Mouse (Mus musculus) limb, embryonic 15.5 days (tissue): Measurements from ENCODE around the gene Pds5a. TPM values are rescaled to one million over a fixed set of nuclear protein-coding genes. Genes with fewer than 3 reads are reported as not detected.

Experiments
- ATAC-seq: fragments of 200-750 bp; cut with Nextera tagmentation; 2 replicates; pipeline ENCODE4 v1.8.0; 2017; ENCODE audit warnings: low read depth, moderate TSS enrichment; ENCODE audit not compliant: insufficient number of reproducible peaks, low FRiP score, low TSS enrichment
- H3K27ac ChIP-seq: fragments of 300-500 bp; sonication (generic); 2 replicates; pipeline ENCODE4 v1.5.1; 2015; ENCODE audit warnings: moderate library complexity, mild to moderate bottlenecking, inconsistent platforms
- H3K27me3 ChIP-seq: fragments of 300-500 bp; sonication (generic); 2 replicates; pipeline ENCODE4 v1.6.1; 2015; ENCODE audit warnings: inconsistent platforms
- H3K36me3 ChIP-seq: fragments of 300-500 bp; sonication (generic); 2 replicates; pipeline ENCODE4 v1.6.1; 2015; ENCODE audit warnings: inconsistent platforms
- H3K4me1 ChIP-seq: fragments of 300-500 bp; sonication (generic); 2 replicates; pipeline ENCODE4 v1.6.1; 2015; ENCODE audit warnings: inconsistent platforms
- H3K4me2 ChIP-seq: fragments of 300-500 bp; sonication (generic); 2 replicates; pipeline ENCODE4 v1.6.1; 2015; ENCODE audit warnings: mild to moderate bottlenecking, inconsistent platforms
- H3K4me3 ChIP-seq: fragments of 300-500 bp; sonication (generic); 2 replicates; pipeline ENCODE4 v1.5.1; 2015; ENCODE audit warnings: mild to moderate bottlenecking, inconsistent platforms
- H3K9ac ChIP-seq: fragments of 300-500 bp; sonication (generic); 2 replicates; pipeline ENCODE4 v1.6.1; 2015; ENCODE audit warnings: inconsistent platforms
- H3K9me3 ChIP-seq: fragments of 300-500 bp; sonication (generic); 2 replicates; pipeline ENCODE4 v1.6.1; 2016; ENCODE audit warnings: inconsistent platforms
- WGBS: fragments of 180-500 bp; shearing (Covaris S2); methylation state at CpG from one replicate; pipeline ENCODE4 v1.1.7; 2015; 5-methylcytosine and 5-hydroxymethylcytosine counted together
- polyA plus RNA-seq: library from polyadenylated mRNA; unstranded; fragments of >200 nt; fragmentation: Nextera tagmentation; extraction: Ambion mirVana; gene quantifications from 2 replicates; pipeline ENCODE4 v1.2.1, GENCODE M21; 2015

The Pds5a gene
- polyA plus RNA-seq, 1 experiment from 2014 or later = 54.2 TPM

DNA sequence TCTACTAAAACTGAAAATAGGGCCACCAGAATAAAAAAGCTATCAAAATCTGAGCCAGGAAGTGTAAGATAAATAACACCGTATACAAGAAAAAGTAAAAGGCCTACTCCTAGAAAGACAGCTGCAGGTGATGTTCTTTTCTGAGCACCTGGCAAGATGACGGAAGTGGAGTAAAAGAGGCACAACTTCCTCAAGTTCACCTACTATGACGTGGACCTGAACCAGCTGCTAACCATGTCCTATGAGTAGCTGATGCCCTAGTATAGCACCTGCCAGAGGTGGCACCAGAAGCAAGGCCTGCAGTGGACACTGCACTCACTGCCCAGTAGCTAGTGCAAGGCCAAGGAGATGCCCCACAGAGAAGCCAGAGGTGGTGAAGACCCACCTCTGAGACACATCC, 9.3 kb downstream of the Pds5a start:
- Histone ChIP-seq H3K4me2 (no peak overlapping the region), H3K9ac (no peak overlapping the region), H3K4me1 (0 out of 2 replicates have a peak, but pooled peaks cover 4% of the 10 kb centered on the region), H3K27ac (no peak overlapping the region), H3K4me3 (no peak overlapping the region), H3K9me3 (no peaks in the 10 kb centered on the region), H3K27me3 (no peaks in the 10 kb centered on the region), H3K36me3 (peaks cover 23% of the 10 kb centered on the region; the same call in 1 of the 2 replicates)
- 87% methylated on average over 3 of the region's 3 CpGs for WGBS
- no peak for ATAC-seq

DNA sequence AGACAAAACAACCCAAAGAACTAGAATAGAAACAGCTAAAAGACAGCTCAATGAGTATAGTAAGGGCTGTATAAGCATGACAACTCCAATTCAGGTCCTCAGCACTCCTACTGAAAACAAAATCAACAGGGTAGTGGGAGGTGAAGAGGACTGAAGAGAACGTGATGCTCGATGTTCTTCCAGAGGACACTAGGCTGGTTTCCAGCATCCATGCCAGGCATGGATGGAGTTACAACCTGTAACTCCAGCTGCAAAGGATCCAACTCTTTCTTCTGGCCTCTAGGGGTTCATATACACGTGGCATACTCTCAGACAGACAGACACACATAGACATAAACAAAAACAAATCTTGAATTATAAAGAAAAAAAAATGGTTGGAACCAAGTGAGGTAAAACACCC, 11.3 kb downstream of the Pds5a start:
- Histone ChIP-seq H3K4me2 (no peak overlapping the region), H3K4me3 (no peak overlapping the region), H3K36me3 (peaks cover 17% of the 10 kb centered on the region; the same call in 1 of the 2 replicates), H3K4me1 (0 out of 2 replicates have a peak, but pooled peaks cover 4% of the 10 kb centered on the region), H3K9ac (no peak overlapping the region), H3K9me3 (no peaks in the 10 kb centered on the region), H3K27ac (no peak overlapping the region), H3K27me3 (no peaks in the 10 kb centered on the region)
- ATAC-seq = no peak
- WGBS = 71% methylated on average over 3 of the region's 3 CpGs

- Histone ChIP-seq H3K9ac (no peak overlapping the region), H3K9me3 (no peaks in the 10 kb centered on the region), H3K4me1 (no peaks in the 10 kb centered on the region), H3K4me2 (no peak overlapping the region), H3K27ac (no peak overlapping the region), H3K4me3 (no peak overlapping the region), H3K36me3 (peaks cover 30% of the 10 kb centered on the region), H3K27me3 (no peaks in the 10 kb centered on the region)
- ATAC-seq = no peak
- WGBS = 89% methylated on average over 5 of the region's 5 CpGs
Observed at GRCm38 (mm10) chr5:65678826-65679225, 19.2 kb downstream of the Pds5a start.

DNA sequence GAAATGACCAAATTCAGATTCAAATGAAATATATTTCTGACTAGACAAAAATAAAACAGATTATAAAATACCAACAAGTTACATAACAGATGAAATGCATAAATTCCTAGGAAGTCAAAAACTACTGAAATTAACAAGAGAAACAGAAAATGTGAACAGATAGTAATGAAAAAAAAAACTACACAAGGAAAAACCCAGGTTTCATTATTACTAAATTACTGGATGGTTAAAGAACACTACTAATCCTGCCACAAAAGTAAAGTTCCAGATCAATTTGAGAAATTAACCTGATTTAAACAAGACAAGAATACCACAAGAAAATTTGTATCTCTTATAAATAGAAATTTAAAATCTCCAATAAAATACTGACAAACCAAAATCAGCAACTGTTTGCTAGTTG, 25.9 kb downstream of the Pds5a start:
- no peak overlapping the region for H3K9ac ChIP-seq
- no peaks in the 10 kb centered on the region for H3K9me3 ChIP-seq
- H3K4me1 ChIP-seq = no peaks in the 10 kb centered on the region
- peaks cover 32% of the 10 kb centered on the region for H3K36me3 ChIP-seq
- no peak overlapping the region for H3K27ac ChIP-seq
- H3K27me3 ChIP-seq = no peaks in the 10 kb centered on the region
- no peak overlapping the region for H3K4me2 ChIP-seq
- no peak overlapping the region for H3K4me3 ChIP-seq
- no peak for ATAC-seq

DNA sequence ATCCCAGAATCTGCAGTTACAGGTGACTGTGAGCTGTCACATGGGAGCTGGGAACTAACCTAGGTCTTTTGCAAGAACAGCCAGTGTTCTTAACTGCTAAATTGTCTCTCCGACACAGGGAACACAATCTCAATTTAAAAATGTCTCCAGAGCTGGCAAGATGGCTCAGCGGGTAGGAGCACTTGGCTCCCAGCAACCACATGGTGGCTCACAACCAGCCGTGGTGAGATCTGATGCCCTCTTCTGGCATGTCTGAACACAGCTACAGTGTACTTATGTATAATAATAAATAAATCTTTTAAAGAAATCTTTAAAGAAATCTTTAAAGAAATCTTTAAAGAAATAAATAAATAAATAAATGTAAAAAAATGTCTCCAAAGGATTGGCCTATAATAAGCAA, 30.4 kb downstream of the Pds5a start:
- Histone ChIP-seq H3K4me3 (no peak overlapping the region), H3K4me2 (no peak overlapping the region), H3K9me3 (no peaks in the 10 kb centered on the region), H3K9ac (no peak overlapping the region), H3K36me3 (0 out of 2 replicates have a peak, but pooled peaks cover 7% of the 10 kb centered on the region), H3K4me1 (no peaks in the 10 kb centered on the region), H3K27ac (no peak overlapping the region), H3K27me3 (no peaks in the 10 kb centered on the region)
- ATAC-seq = no peak
- 90% methylated on average over 3 of the region's 3 CpGs for WGBS

DNA sequence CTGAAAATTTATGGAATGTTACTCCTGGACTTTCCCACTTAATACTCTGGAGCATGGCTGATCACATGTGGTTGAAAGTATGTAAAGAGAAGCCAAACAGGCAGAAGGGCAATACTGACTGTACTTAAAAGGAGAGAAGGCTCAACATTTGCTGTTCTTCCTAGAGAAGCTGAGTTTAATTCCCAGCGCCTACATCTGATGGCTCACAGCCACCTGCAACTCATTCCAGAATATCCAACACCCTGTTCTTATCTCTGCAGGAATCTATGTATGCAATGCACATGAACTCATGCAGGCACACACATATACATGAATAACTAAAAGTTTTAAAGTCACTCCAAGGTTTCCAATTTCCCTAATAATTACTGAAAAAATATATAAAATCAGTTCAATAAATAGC, 32.7 kb downstream of the Pds5a start:
- Histone ChIP-seq H3K27ac (no peak overlapping the region), H3K4me3 (no peak overlapping the region), H3K36me3 (peaks cover 12% of the 10 kb centered on the region; the same call in 1 of the 2 replicates), H3K27me3 (no peaks in the 10 kb centered on the region), H3K4me2 (no peak overlapping the region), H3K9ac (no peak overlapping the region), H3K4me1 (no peaks in the 10 kb centered on the region), H3K9me3 (no peaks in the 10 kb centered on the region)
- ATAC-seq = no peak
- WGBS = 68% methylated on average over 1 of the region's 1 CpGs

GRCm38 (mm10) chr5:65661958-65662357, 36.1 kb downstream of the Pds5a start:
- ATAC-seq = no peak
- H3K36me3 ChIP-seq = peaks cover 9% of the 10 kb centered on the region
- no peaks in the 10 kb centered on the region for H3K9me3 ChIP-seq
- WGBS = 88% methylated on average over 2 of the region's 2 CpGs
- H3K4me1 ChIP-seq = no peaks in the 10 kb centered on the region
- no peak overlapping the region for H3K4me3 ChIP-seq
- no peaks in the 10 kb centered on the region for H3K27me3 ChIP-seq
- no peak overlapping the region for H3K4me2 ChIP-seq
- no peak overlapping the region for H3K27ac ChIP-seq
- no peak overlapping the region for H3K9ac ChIP-seq

GRCm38 (mm10) chr5:65653786-65654185, 44.3 kb downstream of the Pds5a start:
- Histone ChIP-seq H3K4me1 (no peaks in the 10 kb centered on the region), H3K9ac (no peak overlapping the region), H3K4me2 (no peak overlapping the region), H3K36me3 (peaks cover 49% of the 10 kb centered on the region), H3K9me3 (no peaks in the 10 kb centered on the region), H3K27ac (no peak overlapping the region), H3K27me3 (no peaks in the 10 kb centered on the region), H3K4me3 (no peak overlapping the region)
- ATAC-seq = no peak
- WGBS = 90% methylated on average over 5 of the region's 5 CpGs

DNA sequence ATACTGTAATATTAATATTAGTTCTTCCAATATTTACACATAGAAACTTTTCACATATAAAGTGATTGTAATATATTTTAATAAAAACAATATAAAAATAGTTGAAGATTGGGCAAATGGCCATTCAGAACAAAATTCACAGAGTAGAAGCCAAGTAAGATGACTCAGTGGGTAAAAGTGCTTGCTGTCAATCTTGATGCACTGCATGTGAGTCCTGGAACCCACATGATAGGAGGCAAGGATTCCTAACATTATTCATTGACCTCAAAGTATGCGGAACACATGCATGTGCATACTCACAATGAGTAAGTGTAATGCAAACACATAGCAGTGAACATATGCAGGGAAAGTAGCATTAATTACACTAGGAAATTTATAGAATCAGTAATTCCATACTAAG, 59.2 kb downstream of the Pds5a start:
- no peaks in the 10 kb centered on the region for H3K4me1 ChIP-seq
- peaks cover 54% of the 10 kb centered on the region for H3K36me3 ChIP-seq
- no peak overlapping the region for H3K4me3 ChIP-seq
- 93% methylated on average over 1 of the region's 1 CpGs for WGBS
- no peak overlapping the region for H3K27ac ChIP-seq
- no peak for ATAC-seq
- no peak overlapping the region for H3K9ac ChIP-seq
- H3K9me3 ChIP-seq = no peaks in the 10 kb centered on the region
- H3K4me2 ChIP-seq = no peak overlapping the region
- no peaks in the 10 kb centered on the region for H3K27me3 ChIP-seq

GRCm38 (mm10) chr5:65624340-65624739, 73.7 kb downstream of the Pds5a start:
- Histone ChIP-seq H3K27me3 (no peaks in the 10 kb centered on the region), H3K9ac (no peak overlapping the region), H3K4me3 (no peak overlapping the region), H3K4me1 (no peaks in the 10 kb centered on the region), H3K9me3 (no peaks in the 10 kb centered on the region), H3K36me3 (peaks cover 47% of the 10 kb centered on the region), H3K27ac (no peak overlapping the region), H3K4me2 (no peak overlapping the region)
- ATAC-seq = no peak

- no peak overlapping the region for H3K4me3 ChIP-seq
- no peaks in the 10 kb centered on the region for H3K27me3 ChIP-seq
- ATAC-seq = no peak
- 85% methylated on average over 9 of the region's 9 CpGs for WGBS
- peaks cover 54% of the 10 kb centered on the region for H3K36me3 ChIP-seq
- no peaks in the 10 kb centered on the region for H3K4me1 ChIP-seq
- no peak overlapping the region for H3K27ac ChIP-seq
- no peaks in the 10 kb centered on the region for H3K9me3 ChIP-seq
- no peak overlapping the region for H3K4me2 ChIP-seq
- no peak overlapping the region for H3K9ac ChIP-seq
Observed at GRCm38 (mm10) chr5:65613152-65613924, 84.7 kb downstream of the Pds5a start.

GRCm38 (mm10) chr5:65610541-65610940, 87.5 kb downstream of the Pds5a start:
- Histone ChIP-seq H3K27ac (no peak overlapping the region), H3K27me3 (no peaks in the 10 kb centered on the region), H3K36me3 (peaks cover 43% of the 10 kb centered on the region), H3K4me1 (no peaks in the 10 kb centered on the region), H3K4me3 (no peak overlapping the region), H3K9me3 (no peaks in the 10 kb centered on the region), H3K9ac (no peak overlapping the region), H3K4me2 (no peak overlapping the region)
- WGBS = 83% methylated on average over 4 of the region's 4 CpGs
- no peak for ATAC-seq

DNA sequence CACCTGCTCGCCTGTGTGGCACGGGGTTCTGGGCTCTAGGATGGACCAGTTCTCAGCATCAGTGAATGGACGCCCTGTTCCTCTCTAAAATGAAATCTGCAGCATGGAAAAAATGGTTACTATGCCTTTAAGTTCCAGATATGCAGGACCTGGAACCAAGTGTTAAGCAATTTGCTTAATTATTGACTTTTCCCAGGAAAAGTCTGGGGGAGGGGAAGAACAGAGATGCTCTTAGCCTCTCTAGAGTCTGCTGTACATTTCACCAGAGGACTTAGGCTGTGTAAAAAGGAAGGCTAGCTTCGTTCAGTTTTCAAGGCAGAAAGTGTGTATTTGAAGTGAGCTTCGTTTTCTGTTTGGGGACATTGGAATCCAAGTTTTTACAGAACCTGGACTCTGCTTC, 88.3 kb downstream of the Pds5a start:
- no peak overlapping the region for H3K27ac ChIP-seq

More for the DNA sequence above, 88.3 kb downstream of the Pds5a start:
- Histone ChIP-seq H3K9me3 (no peaks in the 10 kb centered on the region), H3K4me3 (no peak overlapping the region), H3K4me2 (no peak overlapping the region), H3K9ac (no peak overlapping the region), H3K36me3 (peaks cover 36% of the 10 kb centered on the region), H3K27me3 (no peaks in the 10 kb centered on the region), H3K4me1 (no peaks in the 10 kb centered on the region)
- ATAC-seq = no peak
- WGBS = 85% methylated on average over 5 of the region's 5 CpGs
